Mouse (Mus musculus) G1E (cell line): ENCODE measurements at regions not wholly inside any gene's neighbourhood (a gene's known extent, or its start where the extent isn't known, plus 50 kb on each side); places are given as distances from the start of the nearest gene placed in this dataset.

Source experiments
- CTCF ChIP-seq: IDR thresholded peaks from 2 replicates; pipeline ENCODE4 v1.5.1; 2012; ENCODE audit warnings: low read depth, low read length, inconsistent platforms, mixed read lengths
- GATA2 ChIP-seq: IDR thresholded peaks from 2 replicates; pipeline ENCODE4 v1.6.1; 2012; ENCODE audit warnings: low read depth, low read length, inconsistent platforms, borderline replicate concordance
- TAL1 ChIP-seq: conservative IDR thresholded peaks from 2 replicates; pipeline ENCODE4 v1.6.1; 2012; ENCODE audit warnings: low read depth, low read length, inconsistent platforms, mixed read lengths

GRCm38 (mm10) chr6:121533521-121533920, 60.0 kb upstream of the Iqsec3 start:
- TF ChIP-seq GATA2 (no peak), CTCF (no peak), TAL1 (no peak)
